Mouse (Mus musculus) ES-Bruce4 (cell line): Measurements from ENCODE around the gene Cradd. TPM values are rescaled to one million over a fixed set of nuclear protein-coding genes. Genes with fewer than 3 reads are reported as not detected.

Experiments
- H3K27ac ChIP-seq: 2 replicates; pipeline ENCODE4 v1.5.1; 2012; ENCODE audit warnings: low read length, inconsistent platforms; ENCODE audit not compliant: insufficient read depth
- H3K27me3 ChIP-seq: 2 replicates; pipeline ENCODE4 v1.6.1; 2012; ENCODE audit warnings: mild to moderate bottlenecking, low read length, inconsistent platforms; ENCODE audit not compliant: control insufficient read depth, poor library complexity, insufficient read depth, severe bottlenecking
- H3K36me3 ChIP-seq: 2 replicates; pipeline ENCODE4 v1.6.1; 2012; ENCODE audit warnings: inconsistent platforms, mild to moderate bottlenecking, low read length, moderate library complexity; ENCODE audit not compliant: control insufficient read depth, poor library complexity, insufficient read depth, severe bottlenecking
- H3K4me1 ChIP-seq: one replicate; pipeline ENCODE4 v1.8.1; 2011; ENCODE audit warnings: low read length; ENCODE audit not compliant: control insufficient read depth, insufficient read depth
- H3K4me3 ChIP-seq: 2 replicates; pipeline ENCODE4 v1.5.1; 2011; ENCODE audit warnings: low read depth, mild to moderate bottlenecking, low read length
- H3K9ac ChIP-seq: 2 replicates; pipeline ENCODE4 v1.6.1; 2012; ENCODE audit warnings: low read depth, mild to moderate bottlenecking, inconsistent platforms; ENCODE audit not compliant: poor library complexity, severe bottlenecking
- H3K9me3 ChIP-seq: replicated peaks from 2 replicates; pipeline ENCODE4 v1.6.1; 2012; ENCODE audit warnings: mild to moderate bottlenecking, low read length, inconsistent platforms; ENCODE audit not compliant: control insufficient read depth, poor library complexity, insufficient read depth, severe bottlenecking
- CTCF ChIP-seq: IDR thresholded peaks from one replicate; pipeline ENCODE4 v1.8.1; 2011; ENCODE audit warnings: low read depth, low read length
- EP300 ChIP-seq: IDR thresholded peaks from 2 replicates; pipeline ENCODE4 v1.6.1; 2011; ENCODE audit warnings: low read depth, low read length; ENCODE audit not compliant: insufficient read depth
- POLR2A ChIP-seq: IDR thresholded peaks from one replicate; pipeline ENCODE4 v1.8.1; 2011; ENCODE audit warnings: low read length; ENCODE audit not compliant: insufficient read depth
- polyA plus RNA-seq: library from polyadenylated mRNA; stranded (reverse); fragments of >200 nt; gene quantifications from 2 replicates; pipeline ENCODE4 v1.2.4, GENCODE M21; 2011; ENCODE audit warnings: low read depth; ENCODE audit not compliant: missing spikeins, insufficient read depth, insufficient read length

The Cradd gene
- polyA plus RNA-seq, 1 experiment: 18.4 TPM

DNA sequence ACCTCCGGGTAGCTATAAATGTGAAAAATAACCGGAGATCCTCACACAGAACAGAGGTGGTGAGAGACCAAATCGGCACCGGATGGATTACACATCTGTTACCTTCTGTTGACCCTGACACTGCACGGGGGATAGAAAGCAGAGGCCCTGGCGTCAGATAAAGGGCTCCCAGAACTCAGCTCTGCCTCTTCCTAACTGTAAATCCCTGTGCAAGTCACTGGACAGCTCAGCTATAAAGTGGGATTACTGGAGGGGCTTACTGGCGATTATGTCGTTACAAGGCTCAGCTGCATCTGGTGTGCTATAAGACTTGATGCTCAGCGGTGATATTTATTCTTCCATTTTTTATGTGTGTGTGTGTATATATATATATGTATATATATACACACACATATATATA, 102.0 kb downstream of the Cradd start:
- no peaks in the 10 kb centered on the region for H3K36me3 ChIP-seq
- TF ChIP-seq POLR2A: no peak
- H3K27ac ChIP-seq: peak overlapping the region; percentile 53
- H3K4me3 ChIP-seq: peak overlapping the region; percentile 24
- H3K9ac ChIP-seq: peak overlapping the region; percentile 29
- H3K4me1 ChIP-seq: peaks cover 6% of the 10 kb centered on the region
- H3K27me3 ChIP-seq: no peaks in the 10 kb centered on the region
- H3K9me3 ChIP-seq: no peaks in the 10 kb centered on the region

DNA sequence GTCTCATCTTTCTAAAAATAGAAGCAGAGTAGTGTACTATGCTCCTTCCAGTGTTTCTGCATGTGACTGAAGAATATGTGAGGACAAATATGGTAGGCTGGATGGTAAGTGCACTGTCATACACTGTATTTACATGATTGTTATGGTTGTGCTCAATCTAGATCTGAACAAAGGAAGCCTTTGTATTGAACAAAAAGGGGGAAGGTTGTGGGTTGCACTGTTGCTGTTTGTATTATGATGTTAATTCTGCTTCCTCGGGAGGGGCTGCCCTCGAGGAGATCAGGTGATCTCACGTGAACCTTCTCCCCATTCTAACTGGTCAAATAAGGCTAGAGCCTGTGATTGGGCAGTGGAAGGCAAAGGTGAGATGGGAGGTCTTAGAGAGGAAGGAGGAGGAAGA, 103.4 kb downstream of the Cradd start:
- no peaks in the 10 kb centered on the region for H3K36me3 ChIP-seq
- no peaks in the 10 kb centered on the region for H3K9me3 ChIP-seq
- H3K27ac ChIP-seq: peak overlapping the region; percentile 84
- H3K27me3 ChIP-seq: no peaks in the 10 kb centered on the region
- H3K9ac ChIP-seq: no peak overlapping the region
- H3K4me3 ChIP-seq: no peak overlapping the region
- TF ChIP-seq POLR2A (no peak), EP300 (peak; percentile 95)
- H3K4me1 ChIP-seq: peaks cover 6% of the 10 kb centered on the region

GRCm38 (mm10) chr10:95218683-95219060, 105.3 kb downstream of the Cradd start:
- TF ChIP-seq POLR2A (no peak), CTCF (no peak), EP300 (no peak)
- H3K4me1 ChIP-seq: peaks cover 6% of the 10 kb centered on the region
- H3K27ac ChIP-seq: peak overlapping the region; percentile 55
- no peaks in the 10 kb centered on the region for H3K9me3 ChIP-seq
- H3K27me3 ChIP-seq: no peaks in the 10 kb centered on the region
- peak overlapping the region; percentile 34; the same call in 1 of the 2 replicates for H3K9ac ChIP-seq
- H3K4me3 ChIP-seq: no peak overlapping the region
- H3K36me3 ChIP-seq: no peaks in the 10 kb centered on the region

DNA sequence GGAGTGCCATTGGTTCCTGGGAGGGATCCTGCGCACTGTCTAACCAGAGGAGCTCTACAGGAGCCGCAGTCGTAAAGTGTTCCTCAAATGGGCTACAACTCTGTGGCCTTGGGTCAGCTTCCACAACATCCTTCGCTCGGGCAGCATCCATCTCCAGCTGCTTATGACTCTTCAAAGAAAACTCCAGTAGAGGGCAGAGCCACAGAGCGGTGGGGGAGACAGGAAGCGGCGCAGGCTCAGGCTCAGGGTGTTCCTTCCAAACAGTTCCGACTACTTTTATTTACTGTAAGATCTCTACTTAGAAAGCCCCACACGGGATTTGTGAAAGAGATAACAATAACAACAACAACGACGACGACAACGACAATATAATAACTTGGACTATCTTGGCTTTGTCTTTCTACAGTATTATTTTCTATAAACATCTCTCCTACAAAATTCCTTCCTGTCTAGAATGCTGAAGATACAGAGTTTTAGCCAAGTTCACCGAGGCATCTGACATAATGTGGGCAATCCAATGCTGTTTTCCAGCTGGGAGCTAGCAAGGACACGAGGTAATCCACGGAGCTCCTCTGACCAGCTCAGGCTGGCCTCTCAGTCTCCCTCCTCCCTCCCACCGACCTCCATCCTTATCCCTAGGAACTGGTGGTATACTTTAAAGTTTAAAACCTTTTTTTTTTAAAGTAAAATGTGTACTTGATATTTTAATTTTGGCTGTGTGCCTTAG, 105.8 kb downstream of the Cradd start:
- Histone ChIP-seq H3K27ac (peak overlapping the region; percentile 29), H3K9ac (peak overlapping the region; percentile 34; the same call in 1 of the 2 replicates), H3K27me3 (no peaks in the 10 kb centered on the region)

DNA sequence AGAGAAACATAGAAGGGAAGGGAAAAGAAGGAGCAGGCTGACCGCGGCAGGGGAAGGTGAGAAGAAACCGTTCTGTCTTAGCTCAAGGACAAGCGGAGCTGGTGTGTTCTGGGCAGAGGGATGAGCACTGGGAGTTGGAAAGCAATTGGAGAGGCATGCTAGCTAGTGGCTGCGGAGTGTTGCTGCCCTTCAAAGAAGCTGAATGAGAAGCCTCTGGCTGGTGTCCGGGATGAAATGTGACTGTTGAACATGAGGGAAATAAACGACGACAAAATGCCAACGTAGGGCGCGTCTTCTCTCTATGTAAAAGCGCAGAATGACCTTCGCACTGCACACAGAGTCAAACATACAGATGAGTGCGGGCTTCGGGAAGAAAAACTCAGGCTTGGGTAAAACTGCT, 108.6 kb downstream of the Cradd start:
- Histone ChIP-seq H3K27me3 (no peaks in the 10 kb centered on the region), H3K4me1 (peaks cover 5% of the 10 kb centered on the region), H3K9me3 (no peaks in the 10 kb centered on the region), H3K4me3 (no peak overlapping the region), H3K36me3 (no peaks in the 10 kb centered on the region), H3K9ac (no peak overlapping the region), H3K27ac (no peak overlapping the region)
- TF ChIP-seq CTCF (no peak), POLR2A (no peak), EP300 (no peak)

More for the DNA sequence above, 105.8 kb downstream of the Cradd start:
- Histone ChIP-seq H3K4me1 (peaks cover 5% of the 10 kb centered on the region), H3K9me3 (no peaks in the 10 kb centered on the region), H3K4me3 (peak overlapping the region; percentile 30), H3K36me3 (no peaks in the 10 kb centered on the region)
- no peak for TF ChIP-seq POLR2A
- peak; percentile 43 for TF ChIP-seq CTCF
- 0 out of 2 replicates have a peak, but pooled peaks have one; percentile 7 for TF ChIP-seq EP300

DNA sequence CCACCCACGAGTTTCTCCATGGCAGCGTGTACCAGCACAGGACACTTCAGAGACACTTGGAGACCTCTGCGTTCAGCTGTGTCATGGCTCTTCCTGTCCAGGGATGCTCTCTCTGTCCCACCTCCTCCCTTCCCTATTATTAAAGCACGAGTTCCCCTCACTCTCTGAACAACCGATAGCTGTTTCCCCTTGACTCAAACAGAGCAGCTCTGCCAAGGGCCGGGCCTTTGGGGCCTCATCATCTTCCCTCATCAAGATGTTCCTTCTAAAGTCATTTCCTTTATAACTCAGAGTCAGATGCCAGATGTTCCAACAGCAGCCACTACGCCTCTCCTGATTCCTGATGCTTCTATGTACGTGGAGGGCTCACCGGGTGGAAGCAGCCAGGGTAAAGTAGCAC, 110.1 kb downstream of the Cradd start:
- H3K4me1 ChIP-seq: peaks cover 2% of the 10 kb centered on the region
- H3K9me3 ChIP-seq: no peaks in the 10 kb centered on the region
- no peaks in the 10 kb centered on the region for H3K36me3 ChIP-seq
- no peak overlapping the region for H3K9ac ChIP-seq
- no peak overlapping the region for H3K27ac ChIP-seq
- no peaks in the 10 kb centered on the region for H3K27me3 ChIP-seq
- H3K4me3 ChIP-seq: no peak overlapping the region
- TF ChIP-seq EP300 (no peak), CTCF (no peak), POLR2A (no peak)
